Mouse (Mus musculus) MEL (cell line): ENCODE measurements around the gene Prr5l. TPM values are rescaled to one million over a fixed set of nuclear protein-coding genes. Genes with fewer than 3 reads are reported as not detected.

Experiments used
- DNase-seq: peaks from one replicate; pipeline ENCODE4 v3.0.0; 2011; ENCODE audit warnings: low read depth, low spot score
- H3K27ac ChIP-seq: 2 replicates; pipeline ENCODE4 v1.5.1; 2012; ENCODE audit warnings: low read depth, mild to moderate bottlenecking, control low read depth, low read length, moderate library complexity; ENCODE audit not compliant: control insufficient read depth
- H3K27me3 ChIP-seq, 2 experiments: fragments of 150-350 bp in 1 of 2; sonication (generic) in 1 of 2; 2 replicates each; pipeline ENCODE4 v1.6.1; 2012; ENCODE audit warnings: low read length in 2 of 2, mild to moderate bottlenecking in 2 of 2, improper control_type of control experiment in 1 of 2, moderate library complexity in 1 of 2; ENCODE audit not compliant: insufficient read depth in 2 of 2, control insufficient read depth in 1 of 2
- H3K36me3 ChIP-seq, 2 experiments: 2 replicates each; pipeline ENCODE4 v1.6.1; 2012 to 2014; ENCODE audit warnings: low read length in 2 of 2, improper control_type of control experiment in 1 of 2, inconsistent platforms in 1 of 2, mild to moderate bottlenecking in 1 of 2; ENCODE audit not compliant: insufficient read depth in 2 of 2, control insufficient read depth in 1 of 2
- H3K4me1 ChIP-seq, 2 experiments: fragments of 150-350 bp in 1 of 2; sonication (generic) in 1 of 2; 2 replicates each; pipeline ENCODE4 v1.6.1; 2012; ENCODE audit warnings: low read length in 2 of 2, improper control_type of control experiment in 1 of 2, mild to moderate bottlenecking in 1 of 2; ENCODE audit not compliant: insufficient read depth in 2 of 2, control insufficient read depth in 1 of 2
- H3K4me3 ChIP-seq, 2 experiments: fragments of 150-350 bp in 1 of 2; sonication (generic) in 1 of 2; 2 replicates each; pipeline ENCODE4 v1.5.1; 2012; ENCODE audit warnings: low read depth in 2 of 2, low read length in 2 of 2, mild to moderate bottlenecking in 2 of 2, moderate library complexity in 2 of 2, control low read depth in 1 of 2, improper control_type of control experiment in 1 of 2; ENCODE audit not compliant: control insufficient read depth in 1 of 2, insufficient read depth in 1 of 2
- H3K79me2 ChIP-seq: 2 replicates; pipeline ENCODE4 v1.6.1; 2012; ENCODE audit warnings: mild to moderate bottlenecking, low read length, moderate library complexity; ENCODE audit not compliant: control insufficient read depth, poor library complexity, insufficient read depth
- H3K9ac ChIP-seq: 2 replicates; pipeline ENCODE4 v1.6.1; 2012; ENCODE audit warnings: low read depth, mild to moderate bottlenecking, control low read depth, low read length, moderate library complexity; ENCODE audit not compliant: control insufficient read depth, poor library complexity, severe bottlenecking
- H3K9me3 ChIP-seq: fragments of 150-350 bp; sonication (generic); replicated peaks from 2 replicates; pipeline ENCODE4 v1.6.1; 2012; ENCODE audit warnings: mild to moderate bottlenecking, low read length, improper control_type of control experiment, moderate library complexity; ENCODE audit not compliant: insufficient read depth
- CHD1 ChIP-seq: IDR thresholded peaks from 2 replicates; pipeline ENCODE4 v1.6.1; 2012; ENCODE audit warnings: low read depth, mild to moderate bottlenecking, inconsistent platforms, low read length, improper control_type of control experiment
- CHD2 ChIP-seq: IDR thresholded peaks from 2 replicates; pipeline ENCODE4 v1.6.1; 2011; ENCODE audit warnings: low read length, improper control_type of control experiment
- E2F4 ChIP-seq: IDR thresholded peaks from 2 replicates; pipeline ENCODE4 v1.6.1; 2011; ENCODE audit warnings: low read depth, low read length, improper control_type of control experiment, borderline replicate concordance
- ELF1 ChIP-seq: IDR thresholded peaks from 2 replicates; pipeline ENCODE4 v1.6.1; 2014; ENCODE audit warnings: low read depth, mild to moderate bottlenecking, inconsistent platforms, low read length, improper control_type of control experiment, moderate library complexity
- EP300 ChIP-seq, 2 experiments: IDR thresholded peaks; 2 replicates each; pipeline ENCODE4 v1.6.1; 2011; ENCODE audit warnings: improper control_type of control experiment in 2 of 2, low read length in 2 of 2, low read depth in 1 of 2, mild to moderate bottlenecking in 1 of 2
- ETS1 ChIP-seq: IDR thresholded peaks from 2 replicates; pipeline ENCODE4 v1.6.1; 2012; ENCODE audit warnings: low read depth, mild to moderate bottlenecking, inconsistent platforms, low read length, improper control_type of control experiment, moderate library complexity
- GABPA ChIP-seq: IDR thresholded peaks from 2 replicates; pipeline ENCODE4 v1.6.1; 2012; ENCODE audit warnings: low read depth, mild to moderate bottlenecking, inconsistent platforms, low read length, improper control_type of control experiment, moderate library complexity
- GATA1 ChIP-seq: IDR thresholded peaks from 2 replicates; pipeline ENCODE4 v1.6.1; 2011; ENCODE audit warnings: low read depth, low read length, improper control_type of control experiment
- HCFC1 ChIP-seq: IDR thresholded peaks from 2 replicates; pipeline ENCODE4 v1.6.1; 2012; ENCODE audit warnings: low read depth, mild to moderate bottlenecking, inconsistent platforms, low read length, improper control_type of control experiment, moderate library complexity
- MAFK ChIP-seq: IDR thresholded peaks from 2 replicates; pipeline ENCODE4 v1.6.1; 2011; ENCODE audit warnings: low read depth, mild to moderate bottlenecking, low read length, improper control_type of control experiment, borderline replicate concordance
- MAX ChIP-seq: IDR thresholded peaks from 2 replicates; pipeline ENCODE4 v1.6.1; 2011; ENCODE audit warnings: low read length, improper control_type of control experiment
- MXI1 ChIP-seq: IDR thresholded peaks from 2 replicates; pipeline ENCODE4 v1.6.1; 2011; ENCODE audit warnings: mild to moderate bottlenecking, low read depth, low read length, improper control_type of control experiment
- MYC ChIP-seq: IDR thresholded peaks from 2 replicates; pipeline ENCODE4 v1.6.1; 2011; ENCODE audit warnings: low read depth, mild to moderate bottlenecking, low read length, improper control_type of control experiment, moderate library complexity
- POLR2AphosphoS5 ChIP-seq: IDR thresholded peaks from 2 replicates; pipeline ENCODE4 v1.6.1; 2012; ENCODE audit warnings: low read depth, borderline replicate concordance, mild to moderate bottlenecking, inconsistent platforms, low read length, moderate library complexity, mixed read lengths
- RCOR1 ChIP-seq: IDR thresholded peaks from 2 replicates; pipeline ENCODE4 v1.6.1; 2012; ENCODE audit warnings: low read depth, mild to moderate bottlenecking, inconsistent platforms, low read length, improper control_type of control experiment
- SMC3 ChIP-seq: IDR thresholded peaks from 2 replicates; pipeline ENCODE4 v1.6.1; 2011; ENCODE audit warnings: low read depth, low read length, improper control_type of control experiment
- TAL1 ChIP-seq: IDR thresholded peaks from 2 replicates; pipeline ENCODE4 v1.6.1; 2012; ENCODE audit warnings: mild to moderate bottlenecking, inconsistent platforms, low read length, moderate library complexity, mixed read lengths
- TBP ChIP-seq: IDR thresholded peaks from 2 replicates; pipeline ENCODE4 v1.8.0; 2011; ENCODE audit warnings: low read depth, low read length, improper control_type of control experiment
- TCF12 ChIP-seq: IDR thresholded peaks from 2 replicates; pipeline ENCODE4 v1.6.1; 2014; ENCODE audit warnings: low read depth, mild to moderate bottlenecking, inconsistent platforms, low read length, improper control_type of control experiment, moderate library complexity
- UBTF ChIP-seq: IDR thresholded peaks from 2 replicates; pipeline ENCODE4 v1.6.1; 2012; ENCODE audit warnings: low read depth, mild to moderate bottlenecking, inconsistent platforms, low read length, improper control_type of control experiment, moderate library complexity, borderline replicate concordance; ENCODE audit not compliant: insufficient read depth
- USF2 ChIP-seq, 2 experiments: IDR thresholded peaks; 2 replicates each; pipeline ENCODE4 v1.6.1; 2011 to 2012; ENCODE audit warnings: improper control_type of control experiment in 2 of 2, low read length in 2 of 2, borderline replicate concordance in 1 of 2, inconsistent platforms in 1 of 2, low read depth in 1 of 2, mild to moderate bottlenecking in 1 of 2; ENCODE audit not compliant: insufficient read depth in 1 of 2
- ZC3H11A ChIP-seq: IDR thresholded peaks from 2 replicates; pipeline ENCODE4 v1.6.1; 2012; ENCODE audit warnings: low read depth, mild to moderate bottlenecking, inconsistent platforms, low read length, improper control_type of control experiment
- ZMIZ1 ChIP-seq: IDR thresholded peaks from 2 replicates; pipeline ENCODE4 v1.6.1; 2012; ENCODE audit warnings: low read depth, mild to moderate bottlenecking, inconsistent platforms, low read length, improper control_type of control experiment, moderate library complexity
- polyA plus RNA-seq, 2 experiments: library from polyadenylated mRNA; stranded (reverse) in 1 of 2; unstranded in 1 of 2; fragments of >175 nt in 1 of 2; fragments of >200 nt in 1 of 2; gene quantifications; 2 replicates each; pipeline versions ENCODE4 v1.2.1 to v1.2.4; 2012; ENCODE audit warnings: low replicate concordance in 2 of 2, low read depth in 1 of 2; ENCODE audit not compliant: insufficient read length in 2 of 2, insufficient read depth in 1 of 2, missing spikeins in 1 of 2
- total RNA-seq: library from RNA; depleted of rRNA; stranded (reverse); fragments of 300-350 nt; gene quantifications from 2 replicates; pipeline ENCODE4 v1.2.3, GENCODE M21; 2012

Prr5l gene
- total and polyA plus RNA-seq, 3 experiments: 0.04 TPM; not detected in 2

DNA sequence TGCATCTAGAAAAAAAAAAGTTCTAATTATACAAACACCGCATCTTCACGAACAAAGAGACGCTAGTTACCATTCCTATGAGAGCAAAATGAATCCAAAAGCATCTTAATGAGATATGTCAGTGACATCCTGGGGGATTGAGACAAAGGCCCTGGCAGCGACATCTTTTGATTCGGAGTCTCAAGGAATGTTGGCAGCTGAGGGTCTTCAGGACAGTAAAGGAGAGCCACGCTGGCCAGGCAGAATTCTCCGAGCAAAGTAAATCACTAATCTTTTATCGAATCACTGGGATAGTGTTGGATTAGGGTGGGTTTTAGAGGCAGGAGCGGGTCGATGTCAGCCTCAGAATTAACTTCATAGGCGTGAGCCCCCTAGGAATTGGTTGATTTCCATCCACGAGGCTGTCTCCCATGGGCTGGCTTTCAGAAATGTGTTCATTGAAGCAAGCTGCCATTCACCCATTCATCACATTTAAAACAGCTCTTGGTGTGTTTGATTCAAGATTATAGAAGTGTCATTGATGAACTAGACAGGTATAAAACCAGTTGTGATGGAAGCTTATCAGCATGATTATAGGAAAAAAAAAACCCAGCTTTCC is 42.9 kb upstream of the Prr5l start:
- Histone ChIP-seq H3K79me2 (no peaks in the 10 kb centered on the region), H3K36me3 (no peaks in the 10 kb centered on the region), H3K4me3 (no peak overlapping the region), H3K27ac (no peak overlapping the region), H3K9me3 (no peaks in the 10 kb centered on the region), H3K27me3 (peaks cover 2 to 3% of the 10 kb centered on the region in 2 experiments; a peak in 2 of 4 replicates), H3K9ac (no peak overlapping the region), H3K4me1 (no peaks in the 10 kb centered on the region)
- TF ChIP-seq EP300 (IDR thresholded peaks at IDR 0.05; ENCODE audit: low read depth in 1 of 2, low read length in 2 of 2): no peak
- TF ChIP-seq GABPA: no peak
- no peak for TF ChIP-seq ELF1
- DNase-seq: no peak

DNA sequence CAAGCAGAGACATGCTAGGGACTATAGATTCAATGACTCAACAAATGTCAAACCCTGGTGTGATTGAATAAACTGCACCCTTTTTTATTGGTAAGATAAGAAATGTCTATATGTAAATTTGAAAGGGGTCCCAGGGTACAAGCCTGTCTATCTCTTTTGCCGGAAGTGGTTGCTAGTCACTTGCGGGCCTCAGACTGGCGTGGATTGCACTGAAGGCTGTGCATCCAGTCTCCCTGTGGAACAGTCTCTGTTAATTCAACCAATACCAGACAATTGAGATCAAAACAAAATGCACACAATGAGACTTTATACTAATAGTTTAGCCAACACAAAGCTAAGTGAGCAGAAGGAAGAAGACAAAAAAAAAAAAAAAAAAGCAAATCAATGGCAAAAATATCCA is 42.4 kb upstream of the Prr5l start:
- H3K27ac ChIP-seq: no peak overlapping the region
- no peaks in the 10 kb centered on the region for H3K79me2 ChIP-seq
- H3K4me1 ChIP-seq: no peaks in the 10 kb centered on the region
- H3K36me3 ChIP-seq: no peaks in the 10 kb centered on the region
- H3K9ac ChIP-seq: no peak overlapping the region
- no peak for DNase-seq
- no peak overlapping the region for H3K4me3 ChIP-seq
- TF ChIP-seq ZMIZ1 (no peak), CHD1 (no peak), HCFC1 (no peak), GATA1 (no peak), MYC (no peak), USF2 (IDR thresholded peaks at IDR 0.05; ENCODE audit: borderline replicate concordance in 1 of 2, insufficient read depth in 1 of 2, low read depth in 1 of 2, low read length in 2 of 2) (no peak), RCOR1 (no peak)
- TF ChIP-seq, all 39 proteins: peak for 0
- Histone ChIP-seq H3K27me3 (peaks cover 2 to 3% of the 10 kb centered on the region in 2 experiments; a peak in 2 of 4 replicates), H3K9me3 (no peaks in the 10 kb centered on the region)

DNA sequence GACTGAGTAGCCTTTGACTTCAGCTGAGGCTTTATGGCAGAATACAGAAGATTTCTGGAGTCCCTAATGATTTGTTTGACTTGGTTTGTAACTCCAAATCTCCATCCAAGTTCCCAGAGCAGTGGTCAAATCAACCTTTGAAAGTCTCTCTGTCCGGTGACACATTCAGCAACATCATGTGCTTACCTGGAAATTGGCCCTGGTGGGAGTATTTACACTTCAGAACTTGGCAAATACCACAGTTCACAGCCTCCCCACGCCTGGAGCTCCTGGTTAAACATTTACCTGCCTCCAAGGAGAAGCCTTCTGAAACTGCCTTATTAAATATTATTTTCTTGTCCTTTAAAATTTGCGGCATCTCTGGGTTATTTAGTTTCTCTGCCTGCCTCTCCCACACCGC is 40.4 kb upstream of the Prr5l start:
- Histone ChIP-seq H3K9ac (no peak overlapping the region), H3K9me3 (no peaks in the 10 kb centered on the region), H3K36me3 (no peaks in the 10 kb centered on the region), H3K27me3 (peaks cover 0 to 3% of the 10 kb centered on the region in 2 experiments; a peak in 2 of 4 replicates), H3K4me3 (no peak overlapping the region), H3K79me2 (no peaks in the 10 kb centered on the region), H3K27ac (no peak overlapping the region), H3K4me1 (no peaks in the 10 kb centered on the region)
- no peak for DNase-seq
- no peak for TF ChIP-seq TBP
- no peak for TF ChIP-seq ETS1
- TF ChIP-seq MAFK: no peak
- TF ChIP-seq HCFC1: no peak
- no peak for TF ChIP-seq CHD1
- no peak for TF ChIP-seq MYC
- no peak for TF ChIP-seq POLR2AphosphoS5
- no peak for TF ChIP-seq SMC3
- TF ChIP-seq UBTF: no peak
- no peak for TF ChIP-seq GABPA
- no peak for TF ChIP-seq MXI1
- no peak for TF ChIP-seq ZC3H11A
- no peak for TF ChIP-seq E2F4
- TF ChIP-seq MAX: no peak
- TF ChIP-seq CHD2: no peak
- no peak for TF ChIP-seq TCF12
- TF ChIP-seq TAL1: no peak
